Mouse (Mus musculus): Measurements from ENCODE around the gene Jpt2. TPM values are rescaled to one million over a fixed set of nuclear protein-coding genes. Genes with fewer than 3 reads are reported as not detected.

Gene Jpt2
- 26.3 to 41.9 TPM (median 33.7 TPM) in 4 replicates for total RNA-seq (2023)

GRCm38 (mm10) chr17:24960135-24960851, at the start of gene Jpt2:
TSS of gene Jpt2 (minus strand) at chr17:24960689.

GRCm38 (mm10) chr17:24936259-24937237, 23.9 kb downstream of the Jpt2 start, which contains the start of gene Mapk8ip3:
TSS of gene Mapk8ip3 (minus strand) at chr17:24936977.

GRCm38 (mm10) chr17:24896241-24896992, 64.1 kb downstream of the Jpt2 start, which contains the start of gene Nme3:
TSS of gene Nme3 (plus strand) at chr17:24896500.

GRCm38 (mm10) chr17:24894995-24895547, 65.4 kb downstream of the Jpt2 start, which contains the start of the genes Eme2 and Mrps34:
TSS of gene Eme2 (minus strand) at chr17:24895087.
TSS of gene Mrps34 (plus strand) at chr17:24895116.

Other genes with a start within 250 kb of the Jpt2 start
- gene Rnf151, start 242.6 kb downstream of the Jpt2 start, total RNA-seq (2023), result not detected in 4 replicates
- gene Rps2, start 242.6 kb downstream of the Jpt2 start, total RNA-seq (2023), result 1,219 to 1,283 TPM (median 1,236 TPM) in 4 replicates
- 67.0 to 84.4 TPM (median 75.9 TPM) in 4 replicates for gene Ndufb10, start 236.2 kb downstream of the Jpt2 start, total RNA-seq (2023)
- 1.6 TPM in 1 of 4 replicates, not detected in the others for gene Rpl3l, start 232.9 kb downstream of the Jpt2 start, total RNA-seq (2023)
- gene Msrb1, start 224.0 kb downstream of the Jpt2 start, total RNA-seq (2023), result 32.3 to 40.3 TPM (median 34.7 TPM) in 4 replicates
- gene Hs3st6, start 207.7 kb downstream of the Jpt2 start, total RNA-seq (2023), result not detected in 4 replicates
- gene Meiob, start 156.4 kb downstream of the Jpt2 start, total RNA-seq (2023), result not detected in 4 replicates
- gene Hagh, start 120.5 kb downstream of the Jpt2 start, total RNA-seq (2023), result 29.2 to 37.9 TPM (median 31.8 TPM) in 4 replicates
- gene Fahd1, start 110.3 kb downstream of the Jpt2 start, total RNA-seq (2023), result 1.6 to 2.9 TPM (median 2.5 TPM) in 4 replicates
- gene Igfals, start 94.7 kb downstream of the Jpt2 start, total RNA-seq (2023), result 0.45 to 0.72 TPM (median 0.59 TPM) in 4 replicates
- 53.9 to 62.6 TPM (median 58.4 TPM) in 4 replicates for gene Nubp2, start 74.3 kb downstream of the Jpt2 start, total RNA-seq (2023)
- 22.1 to 30.5 TPM (median 28.7 TPM) in 4 replicates for gene Spsb3, start 74.0 kb downstream of the Jpt2 start, total RNA-seq (2023)
- 65.3 to 77.7 TPM (median 72.9 TPM) in 4 replicates for gene Eme2, start 65.6 kb downstream of the Jpt2 start, total RNA-seq (2023)
- 27.2 to 32.9 TPM (median 29.8 TPM) in 4 replicates for gene Mrps34, start 65.6 kb downstream of the Jpt2 start, total RNA-seq (2023)
- gene Nme3, start 64.2 kb downstream of the Jpt2 start, total RNA-seq (2023), result 16.7 to 22.9 TPM (median 20.5 TPM) in 4 replicates
- gene Mapk8ip3, start 23.7 kb downstream of the Jpt2 start, total RNA-seq (2023), result 208 to 219 TPM (median 213 TPM) in 4 replicates
- 34.2 to 39.7 TPM (median 38.7 TPM) in 4 replicates for gene Cramp1l, start 55.1 kb upstream of the Jpt2 start, total RNA-seq (2023)
- gene Ift140, start 55.4 kb upstream of the Jpt2 start, total RNA-seq (2023), result 65.2 to 73.5 TPM (median 69.5 TPM) in 4 replicates
- gene Tmem204, start 122.9 kb upstream of the Jpt2 start, total RNA-seq (2023), result not detected in 4 replicates
- 30.7 to 41.3 TPM (median 35.3 TPM) in 4 replicates for gene Telo2, start 155.3 kb upstream of the Jpt2 start, total RNA-seq (2023)
- gene Ptx4, start 160.1 kb upstream of the Jpt2 start, total RNA-seq (2023), result 0.39 TPM in 1 of 4 replicates, not detected in the others
- gene Clcn7, start 172.7 kb upstream of the Jpt2 start, total RNA-seq (2023), result 41.6 to 48.1 TPM (median 42.1 TPM) in 4 replicates
- 0.24 to 0.56 TPM in 2 of 4 replicates, not detected in the others for gene Ccdc154, start 201.8 kb upstream of the Jpt2 start, total RNA-seq (2023)
- not detected in 4 replicates for gene Gm38655, start 214.8 kb upstream of the Jpt2 start, total RNA-seq (2023)
- 11.1 to 14.3 TPM (median 13.7 TPM) in 4 replicates for gene BC003965, start 223.9 kb upstream of the Jpt2 start, total RNA-seq (2023)
- gene Unkl, start 227.7 kb upstream of the Jpt2 start, total RNA-seq (2023), result 35.4 to 49.4 TPM (median 36.7 TPM) in 4 replicates